ENCODE assay signal across 20 mouse cellular contexts in the genomic region with DNA sequence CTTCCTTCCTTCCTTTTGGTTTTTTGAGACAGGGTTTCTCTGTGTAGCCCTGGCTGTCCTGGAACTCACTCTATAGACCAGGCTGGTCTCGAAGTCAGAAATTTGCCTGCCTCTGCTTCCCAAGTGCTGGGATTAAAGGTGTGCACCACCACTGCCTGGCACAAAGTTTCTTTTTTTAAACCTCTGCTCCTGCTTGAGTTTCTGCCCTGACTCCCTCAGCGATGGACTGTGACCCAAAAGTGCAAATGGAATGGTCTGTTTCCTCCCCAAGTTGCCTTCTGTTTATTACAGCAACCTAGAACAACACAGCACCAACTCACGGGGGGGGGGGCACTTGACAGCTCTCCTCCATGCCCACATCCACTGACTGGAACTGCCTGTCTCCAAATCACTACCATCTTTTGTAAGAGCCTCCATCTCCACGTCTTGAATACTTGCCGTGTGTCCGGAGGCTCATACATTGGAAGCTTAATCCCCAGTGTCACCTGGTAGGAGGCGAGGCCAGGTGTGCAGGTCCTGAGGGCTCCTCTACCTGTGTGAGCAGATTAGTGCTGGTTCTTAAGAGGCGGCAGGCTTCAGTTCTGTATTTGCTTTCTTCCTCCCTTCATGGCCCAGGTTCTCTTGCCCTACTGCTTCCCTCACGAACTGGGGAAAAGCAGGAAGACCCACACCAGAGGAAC. TPM values are rescaled to one million over a fixed set of nuclear protein-coding genes. Genes with fewer than 3 reads are reported as not detected.
DNase-seq lines count a peak whose midpoint lies in the region; ATAC-seq and TF ChIP-seq lines count a peak whose summit lies in the region.
"Had no signal": no experiment of that assay in that cellular context is flagged by ENCODE, and none has a peak within 500 bp of the region (broad histone marks: within the 10 kb centered on the region; RNA-seq: fewer than 3 reads in every experiment).

No protein-coding gene starts in this region.

- H3K36me3 ChIP-seq in forebrain, embryonic 12.5 days (replicated peaks), result no peaks in the 10 kb centered on the region
- H3K36me3 ChIP-seq in forebrain, embryonic 13.5 days (ENCODE audit: poor library complexity, severe bottlenecking), result no peaks in the 10 kb centered on the region
- H3K36me3 ChIP-seq in kidney, adult 2 months (ENCODE audit: control insufficient read depth, insufficient read depth, low read length), result no peaks in the 10 kb centered on the region
- no peaks in the 10 kb centered on the region for H3K36me3 ChIP-seq in kidney, embryonic 15.5 days
- H3K36me3 ChIP-seq: forebrain, embryonic 15.5 days had no signal

- H3K4me1 ChIP-seq in forebrain, embryonic 12.5 days, result peaks cover 24% of the 10 kb centered on the region
- H3K4me1 ChIP-seq in forebrain, embryonic 13.5 days, result peaks cover 25% of the 10 kb centered on the region
- H3K4me1 ChIP-seq in kidney, adult 2 months (ENCODE audit: control insufficient read depth, insufficient read depth, low read length), result peaks cover 5% of the 10 kb centered on the region; the same call in 1 of the 2 replicates
- peaks cover 22% of the 10 kb centered on the region for H3K4me1 ChIP-seq in kidney, embryonic 15.5 days

- 85% methylated on average over 9 of the region's 9 CpGs for WGBS in forebrain, embryonic 12.5 days
- 79% methylated on average over 9 of the region's 9 CpGs for WGBS in forebrain, embryonic 13.5 days
- WGBS in kidney, adult 2 months, result 69% methylated on average over 9 of the region's 9 CpGs
- WGBS in kidney, embryonic 15.5 days, result 72% methylated on average over 9 of the region's 9 CpGs

- no peaks in the 10 kb centered on the region for H3K9me3 ChIP-seq in forebrain, embryonic 12.5 days
- H3K9me3 ChIP-seq in forebrain, embryonic 13.5 days (replicated peaks), result no peaks in the 10 kb centered on the region
- H3K9me3 ChIP-seq in kidney, embryonic 15.5 days (replicated peaks), result no peaks in the 10 kb centered on the region
- H3K9me3 ChIP-seq: forebrain, embryonic 15.5 days had no signal

- ATAC-seq in forebrain, embryonic 12.5 days (ENCODE audit: low FRiP score), result no peak
- ATAC-seq in forebrain, embryonic 13.5 days, result no peak
- no peak for ATAC-seq in kidney, embryonic 15.5 days (replicated peaks; ENCODE audit: low FRiP score)
- no peak for ATAC-seq in erythroblast, adult 5-6 weeks (replicated peaks; ENCODE audit: low FRiP score, poor library complexity, severe bottlenecking)
- ATAC-seq: forebrain, embryonic 15.5 days; forebrain, postnatal 0 days had no signal

- no peak overlapping the region for H3K4me3 ChIP-seq in forebrain, embryonic 12.5 days (replicated peaks)
- H3K4me3 ChIP-seq in forebrain, embryonic 13.5 days, result no peak overlapping the region
- H3K4me3 ChIP-seq in kidney, adult 2 months (ENCODE audit: insufficient read depth, low read depth, low read length), result no peak overlapping the region
- H3K4me3 ChIP-seq in kidney, embryonic 15.5 days (replicated peaks), result no peak overlapping the region
- H3K4me3 ChIP-seq: erythroblast, embryonic 14.5 days; forebrain, embryonic 15.5 days had no signal

- TF ChIP-seq CTCF in kidney, adult 2 months (conservative IDR thresholded peaks at IDR 0.05; ENCODE audit: insufficient read depth, insufficient read length, low read depth, low read length), result no peak

- H3K9ac ChIP-seq in forebrain, embryonic 12.5 days, result peak overlapping the region; percentile 4; the same call in 1 of the 2 replicates
- no peak overlapping the region for H3K9ac ChIP-seq in forebrain, embryonic 13.5 days
- H3K9ac ChIP-seq in kidney, embryonic 15.5 days, result no peak overlapping the region
- H3K9ac ChIP-seq: forebrain, embryonic 15.5 days; forebrain, postnatal 0 days had no signal

- H3K27me3 ChIP-seq in forebrain, embryonic 12.5 days, result no peaks in the 10 kb centered on the region
- no peaks in the 10 kb centered on the region for H3K27me3 ChIP-seq in forebrain, embryonic 13.5 days
- H3K27me3 ChIP-seq in kidney, adult 2 months (replicated peaks; ENCODE audit: control insufficient read depth, insufficient read depth, low read length), result no peaks in the 10 kb centered on the region
- no peaks in the 10 kb centered on the region for H3K27me3 ChIP-seq in kidney, embryonic 15.5 days
- H3K27me3 ChIP-seq: forebrain, embryonic 15.5 days had no signal

- no peak overlapping the region for H3K4me2 ChIP-seq in forebrain, embryonic 12.5 days
- no peak overlapping the region for H3K4me2 ChIP-seq in forebrain, embryonic 13.5 days
- no peak overlapping the region for H3K4me2 ChIP-seq in kidney, embryonic 15.5 days
- H3K4me2 ChIP-seq: forebrain, embryonic 15.5 days had no signal

- peak; percentile 76 for DNase-seq in kidney, adult 2 months
- peak; percentile 36 to 38 for DNase-seq in kidney, postnatal 36 days
- DNase-seq in kidney, adult 18-20 months, result no peak
- peak; percentile 52 for DNase-seq in gonadal fat pad, adult 2 months (ENCODE audit: low read depth)
- DNase-seq: adrenal gland, adult 2 months; adrenal gland, postnatal 10 days; adrenal gland, postnatal 25 days; cerebellum, adult 11-12 months; cerebellum, adult 2 months; cerebellum, adult 9-10 months; cerebellum, postnatal 10 days; cerebellum, postnatal 25 days; forebrain, postnatal 0 days had no signal

- no peak for TF ChIP-seq POLR2A in kidney, adult 2 months (IDR thresholded peaks at IDR 0.05; ENCODE audit: low read depth, low read length)

- H3K27ac ChIP-seq in forebrain, embryonic 12.5 days, result no peak overlapping the region
- no peak overlapping the region for H3K27ac ChIP-seq in forebrain, embryonic 13.5 days
- H3K27ac ChIP-seq in kidney, adult 2 months (ENCODE audit: insufficient read depth, low read depth, low read length), result peak overlapping the region; percentile 78
- H3K27ac ChIP-seq in kidney, embryonic 15.5 days, result no peak overlapping the region
- H3K27ac ChIP-seq: forebrain, embryonic 15.5 days had no signal

RNA-seq across cellular contexts. Expression of a gene that starts 2.7 kb away (rescaled TPM):
- 54.8 and 62.3 TPM in 2 replicates for polyA plus RNA-seq in forebrain, embryonic 12.5 days (2016; fragmentation: Nextera tagmentation; extraction: Ambion mirVana)
- 53.7 and 54.6 TPM in 2 replicates for polyA plus RNA-seq in forebrain, embryonic 13.5 days (2015; fragmentation: Nextera tagmentation; extraction: Ambion mirVana)
- 102 and 131 TPM in 2 replicates for polyA plus RNA-seq in kidney, adult 2 months (2012; rRNA removed)
- polyA plus RNA-seq in kidney, embryonic 15.5 days (2015; fragmentation: Nextera tagmentation; extraction: Ambion mirVana), result 36.0 and 40.7 TPM in 2 replicates
- 139 and 155 TPM in 2 replicates for polyA plus RNA-seq in gonadal fat pad, adult 2 months (2012; rRNA removed)
- 1.3 and 2.3 TPM in 2 replicates for total RNA-seq in erythroblast, adult 5-6 weeks (2015; ENCODE audit: low replicate concordance)
- 4.2 and 6.0 TPM in 2 replicates for total RNA-seq in erythroblast, adult 5-6 weeks (2017; ENCODE audit: low replicate concordance)

RNA-seq across cellular contexts. Expression of a gene that starts 31.6 kb away (rescaled TPM):
- 37.4 and 43.0 TPM in 2 replicates for polyA plus RNA-seq in forebrain, embryonic 12.5 days (2016; fragmentation: Nextera tagmentation; extraction: Ambion mirVana)
- 33.6 and 37.6 TPM in 2 replicates for polyA plus RNA-seq in forebrain, embryonic 13.5 days (2015; fragmentation: Nextera tagmentation; extraction: Ambion mirVana)
- 12.1 and 13.0 TPM in 2 replicates for polyA plus RNA-seq in kidney, adult 2 months (2012; rRNA removed)
- 41.5 and 42.0 TPM in 2 replicates for polyA plus RNA-seq in kidney, embryonic 15.5 days (2015; fragmentation: Nextera tagmentation; extraction: Ambion mirVana)
- 20.2 and 20.4 TPM in 2 replicates for polyA plus RNA-seq in gonadal fat pad, adult 2 months (2012; rRNA removed)
- 10.9 and 13.1 TPM in 2 replicates for total RNA-seq in erythroblast, adult 5-6 weeks (2015; ENCODE audit: low replicate concordance)
- 4.7 and 5.3 TPM in 2 replicates for total RNA-seq in erythroblast, adult 5-6 weeks (2017; ENCODE audit: low replicate concordance)

RNA-seq across cellular contexts. Expression of a gene that starts 39.0 kb away (rescaled TPM):
- 16.5 and 17.1 TPM in 2 replicates for polyA plus RNA-seq in forebrain, embryonic 12.5 days (2016; fragmentation: Nextera tagmentation; extraction: Ambion mirVana)
- polyA plus RNA-seq in forebrain, embryonic 13.5 days (2015; fragmentation: Nextera tagmentation; extraction: Ambion mirVana), result 10.2 and 12.3 TPM in 2 replicates
- 10.8 and 16.4 TPM in 2 replicates for polyA plus RNA-seq in kidney, adult 2 months (2012; rRNA removed)
- polyA plus RNA-seq in kidney, embryonic 15.5 days (2015; fragmentation: Nextera tagmentation; extraction: Ambion mirVana), result 13.3 and 15.6 TPM in 2 replicates
- polyA plus RNA-seq in gonadal fat pad, adult 2 months (2012; rRNA removed), result 21.5 and 28.7 TPM in 2 replicates
- total RNA-seq in erythroblast, adult 5-6 weeks (2015; ENCODE audit: low replicate concordance), result 1.2 and 17.8 TPM in 2 replicates
- 6.1 and 6.5 TPM in 2 replicates for total RNA-seq in erythroblast, adult 5-6 weeks (2017; ENCODE audit: low replicate concordance)

RNA-seq across cellular contexts. Expression of a gene that starts 58.6 kb away (rescaled TPM):
- polyA plus RNA-seq in forebrain, embryonic 12.5 days (2016; fragmentation: Nextera tagmentation; extraction: Ambion mirVana), result 1.6 and 1.8 TPM in 2 replicates
- 2.1 TPM in 2 replicates for polyA plus RNA-seq in forebrain, embryonic 13.5 days (2015; fragmentation: Nextera tagmentation; extraction: Ambion mirVana)
- polyA plus RNA-seq in kidney, adult 2 months (2012; rRNA removed), result 0.01 TPM in 1 of 2 replicates, not detected in the other
- 0.32 and 0.36 TPM in 2 replicates for polyA plus RNA-seq in kidney, embryonic 15.5 days (2015; fragmentation: Nextera tagmentation; extraction: Ambion mirVana)
- 1.6 and 2.5 TPM in 2 replicates for polyA plus RNA-seq in gonadal fat pad, adult 2 months (2012; rRNA removed)
- total RNA-seq in erythroblast, adult 5-6 weeks (2015; ENCODE audit: low replicate concordance), result not detected in 2 replicates
- total RNA-seq in erythroblast, adult 5-6 weeks (2017; ENCODE audit: low replicate concordance), result not detected in 2 replicates
- total RNA-seq: MEL had no signal
- polyA plus RNA-seq: erythroblast, embryonic 14.5 days had no signal
